Mouse (Mus musculus) c-Kit-positive CD71-positive TER-119-positive erythroid progenitor cells, embryonic 14.5 days (primary cell): Measurements from ENCODE around the gene Nkx2-5.

Source experiments
- DNase-seq: peaks from one replicate; pipeline ENCODE4 v3.0.0-alpha.2; 2013; ENCODE audit warnings: low spot score

The Nkx2-5 gene

DNA sequence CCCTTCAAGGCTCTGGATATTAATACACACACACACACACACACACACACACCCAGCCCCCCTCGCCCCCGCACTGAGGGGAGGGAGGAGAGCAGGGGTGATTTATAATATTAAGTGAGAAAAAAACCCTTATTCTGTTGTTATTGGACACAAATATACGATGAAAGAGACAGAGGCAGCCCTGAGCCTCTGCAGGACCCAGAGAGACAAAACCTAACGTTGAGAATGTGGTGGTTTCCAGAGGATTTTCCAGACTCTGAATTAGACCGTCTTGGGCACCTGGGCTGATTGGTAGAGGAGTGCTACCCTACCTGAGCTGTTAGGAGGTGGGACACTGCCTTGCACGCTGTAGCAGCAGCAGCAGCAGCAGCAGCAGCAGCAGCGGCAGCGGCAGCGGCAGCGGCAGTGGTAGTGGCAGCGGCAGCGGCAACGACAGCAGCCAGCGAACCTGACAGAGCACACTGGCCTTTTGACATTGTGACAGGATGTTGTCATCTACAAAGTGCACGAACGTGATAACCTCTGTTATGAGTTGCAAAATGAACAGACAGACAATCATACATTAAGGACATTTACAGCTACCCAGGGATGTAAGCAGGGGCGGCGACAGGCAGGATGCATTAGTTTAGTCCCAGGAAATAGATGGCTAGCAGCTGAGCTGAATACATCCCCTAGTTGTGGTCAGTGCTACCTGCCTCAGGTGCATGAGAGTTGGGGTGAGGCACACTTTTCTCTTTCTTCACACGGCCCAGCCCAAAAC is 7.8 kb downstream of the Nkx2-5 start:
- no peak for DNase-seq

DNA sequence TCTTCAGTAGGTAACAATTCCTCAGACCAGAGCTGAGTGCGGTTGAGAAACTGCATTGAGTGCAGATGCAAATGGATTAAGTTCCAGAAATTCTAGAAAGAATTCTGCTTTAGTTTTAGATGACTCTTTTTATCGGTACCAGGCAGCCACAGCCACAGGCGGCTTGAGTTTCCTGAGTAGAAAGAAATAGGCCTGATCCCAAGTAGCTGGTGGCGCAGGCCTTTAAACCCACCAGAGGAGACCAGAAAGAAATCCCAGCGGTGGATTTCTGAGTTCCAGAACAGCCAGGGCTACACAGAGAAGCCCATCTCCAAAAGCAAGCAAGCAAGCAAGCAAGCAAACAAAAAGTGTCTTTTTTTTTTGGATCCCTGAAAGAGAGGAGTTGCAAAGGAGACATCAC is 8.4 kb downstream of the Nkx2-5 start:
- DNase-seq = no peak

DNA sequence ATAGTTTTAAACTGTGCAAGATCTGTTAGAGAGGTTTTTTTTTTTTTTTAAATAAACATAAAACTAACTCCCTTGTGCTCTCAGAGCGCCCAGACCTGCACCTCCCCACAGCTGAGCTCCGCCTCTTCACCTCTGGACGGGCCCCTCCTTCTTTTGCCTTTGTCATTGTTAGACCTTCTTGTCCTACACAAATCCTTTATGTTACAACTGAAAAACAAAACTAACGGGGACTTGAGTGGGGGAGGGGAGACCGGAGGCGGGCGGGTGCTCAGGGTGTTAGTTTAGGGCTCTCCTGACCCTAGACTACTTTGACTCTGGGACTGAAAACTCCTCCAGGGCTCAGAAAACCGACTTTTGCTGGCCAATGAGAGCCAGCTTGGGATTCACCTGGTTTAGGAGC is 8.9 kb downstream of the Nkx2-5 start:
- no peak for DNase-seq

DNA sequence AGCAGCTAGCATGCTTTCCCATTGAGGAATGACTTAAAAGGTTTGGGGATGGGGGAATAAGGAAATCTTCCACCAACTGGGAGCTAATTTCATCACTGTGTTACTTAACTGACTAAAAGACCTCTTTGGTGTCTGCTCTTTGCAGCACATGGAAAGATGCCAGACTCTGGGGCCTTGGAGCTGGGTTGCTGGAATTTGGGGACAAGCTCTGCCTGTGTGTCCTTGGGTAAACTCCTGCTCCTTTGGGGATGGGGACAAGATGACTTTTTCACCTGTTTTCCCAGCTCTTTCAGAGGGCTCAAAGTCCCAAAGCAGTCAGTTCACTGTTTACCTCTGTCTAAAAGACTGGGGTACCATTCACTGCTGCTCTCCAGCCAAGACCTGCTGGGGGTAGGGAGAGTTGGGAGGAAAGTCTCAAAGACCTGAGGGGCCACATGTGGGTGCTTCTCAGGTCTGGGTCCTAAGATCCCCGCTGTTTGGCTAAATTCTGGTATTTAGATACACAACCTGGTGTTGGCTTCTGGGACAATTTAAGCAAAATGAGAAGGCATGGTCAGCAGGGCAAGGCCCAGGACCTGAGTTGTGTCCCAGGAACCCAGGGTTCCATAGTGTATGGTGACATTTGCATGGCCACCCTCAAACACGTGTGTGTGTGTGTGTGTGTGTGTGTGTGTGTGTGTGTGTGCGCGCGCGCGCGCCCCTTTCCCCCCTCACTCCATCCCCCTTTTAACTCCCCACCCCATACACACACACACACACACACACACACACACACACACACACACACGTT is 9.6 kb downstream of the Nkx2-5 start:
- no peak for DNase-seq

DNA sequence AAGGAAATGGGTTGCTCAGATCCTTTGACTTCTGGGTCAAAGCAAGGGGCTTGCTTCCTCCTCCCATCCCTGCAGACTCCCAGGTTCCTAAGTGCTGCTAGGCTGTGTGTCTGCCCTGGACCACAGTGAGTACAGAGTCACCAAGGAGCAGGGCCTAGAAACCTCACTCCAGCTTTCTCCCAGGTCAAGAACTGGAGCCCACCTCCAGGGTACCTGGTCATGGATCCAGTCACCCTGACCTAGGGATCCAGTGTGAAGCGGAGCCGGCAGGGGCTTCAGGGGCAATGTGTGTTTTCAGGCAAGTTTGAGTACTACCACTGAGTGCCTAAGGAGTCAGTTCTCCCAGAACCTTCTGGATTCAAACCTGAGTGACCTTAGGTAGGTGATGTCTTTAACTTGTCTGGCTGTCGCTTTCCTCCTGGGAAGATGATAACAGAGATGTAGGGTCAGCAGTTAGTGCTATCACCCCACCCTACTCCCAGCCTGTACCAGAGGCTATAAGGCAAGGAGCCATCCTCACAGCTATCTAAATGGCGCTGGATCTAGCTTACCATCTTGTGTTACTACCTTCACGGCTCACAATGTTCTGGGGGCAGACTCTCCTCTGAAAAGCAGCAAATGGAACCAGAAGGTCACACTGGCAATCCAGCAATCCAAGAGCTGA is 10.4 kb downstream of the Nkx2-5 start:
- DNase-seq = no peak

DNA sequence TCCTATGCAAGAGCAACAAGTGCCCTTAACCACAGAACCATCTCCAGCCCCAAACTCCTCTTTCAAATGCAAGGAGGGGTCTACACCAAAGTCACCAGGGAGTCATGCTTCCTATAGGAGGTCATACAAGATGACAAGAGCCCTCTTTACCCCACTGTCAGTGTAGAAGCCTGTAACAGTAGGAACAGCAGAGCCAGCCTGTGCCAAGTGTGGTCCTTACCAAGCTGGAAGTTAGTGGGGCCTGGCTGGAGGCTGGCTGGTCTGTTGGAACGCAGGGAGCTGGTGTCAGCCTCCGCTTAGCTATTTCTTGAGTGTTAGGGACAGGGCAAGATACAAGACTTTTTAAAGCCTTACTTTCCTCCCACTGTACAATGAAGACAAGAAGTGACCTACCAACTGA is 11.0 kb downstream of the Nkx2-5 start:
- DNase-seq = no peak

DNA sequence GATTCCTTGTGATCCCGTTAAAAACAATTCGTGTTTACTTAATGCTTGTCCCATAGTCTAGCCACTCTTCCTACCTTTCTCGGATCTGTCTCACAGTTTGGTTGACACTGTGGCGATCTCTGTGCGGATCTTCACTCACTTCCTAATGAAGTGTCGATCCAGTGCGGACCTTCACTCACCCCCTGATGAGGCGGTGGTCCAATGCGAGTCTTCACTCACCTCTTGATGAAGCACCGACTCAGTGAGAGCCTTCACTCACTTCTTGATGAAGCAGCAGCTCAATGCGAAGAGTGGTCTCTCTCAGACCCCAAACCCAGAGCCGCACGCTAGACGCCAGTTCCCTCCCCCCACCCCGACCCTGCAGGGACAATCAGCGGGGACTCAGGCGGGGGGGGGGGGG is 18.7 kb downstream of the Nkx2-5 start:
- DNase-seq = no peak

DNA sequence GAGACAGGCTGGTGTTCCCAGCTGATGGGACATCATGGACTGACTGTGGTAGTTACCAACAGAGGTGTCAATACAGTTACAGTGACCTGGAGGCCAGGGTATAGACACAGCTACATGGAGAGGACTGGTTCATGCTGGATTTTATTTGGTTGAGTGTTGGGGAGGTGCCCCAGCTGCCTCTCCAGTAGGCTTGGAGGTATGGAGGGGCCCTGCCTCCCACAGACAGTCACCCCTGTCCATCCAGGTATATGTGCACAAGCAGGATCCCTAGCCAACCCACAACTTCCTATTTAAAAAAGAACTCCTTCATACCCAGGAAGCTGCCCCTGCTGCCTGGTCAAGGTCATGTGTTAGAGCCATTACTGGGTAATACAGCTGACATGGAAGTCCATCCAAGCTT is 27.0 kb downstream of the Nkx2-5 start:
- DNase-seq = no peak

DNA sequence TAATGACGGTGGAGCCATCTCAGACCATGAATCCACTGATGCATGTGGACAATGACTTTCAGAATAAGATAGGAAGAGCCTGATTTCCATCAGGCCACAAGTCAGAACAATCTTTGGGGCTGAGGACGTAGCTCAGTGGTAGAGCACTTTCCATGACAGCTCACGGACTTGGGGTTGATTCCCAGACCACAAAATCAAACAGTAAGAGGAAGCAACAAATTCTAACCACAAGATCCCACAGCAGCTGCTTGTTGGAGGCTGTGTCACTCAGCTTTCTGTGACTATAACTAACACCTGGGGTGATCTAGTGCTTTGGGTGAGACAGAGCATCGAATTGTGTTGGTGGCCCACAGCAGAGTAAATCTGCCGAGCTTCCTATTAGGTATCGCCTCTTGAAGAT is 28.0 kb downstream of the Nkx2-5 start:
- no peak for DNase-seq

DNA sequence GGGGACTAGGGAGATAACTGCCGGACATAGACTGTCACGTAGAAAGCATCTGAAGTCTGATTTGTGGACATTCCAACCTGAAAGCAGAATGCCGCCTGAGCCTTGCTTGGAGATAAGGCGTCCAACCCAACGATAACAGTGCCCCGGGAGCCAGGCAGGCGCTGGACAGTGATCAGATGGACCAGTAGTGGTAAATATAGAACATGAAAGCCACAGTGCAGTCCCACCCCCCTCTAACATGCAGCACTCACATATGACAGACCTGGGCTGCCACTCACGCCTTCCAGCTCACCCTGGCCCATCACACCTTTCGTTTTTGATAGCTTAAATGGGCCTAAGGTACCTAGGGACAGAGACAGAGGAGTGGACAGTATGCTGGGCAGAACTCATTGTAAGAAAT is 31.3 kb downstream of the Nkx2-5 start:
- DNase-seq = no peak

DNA sequence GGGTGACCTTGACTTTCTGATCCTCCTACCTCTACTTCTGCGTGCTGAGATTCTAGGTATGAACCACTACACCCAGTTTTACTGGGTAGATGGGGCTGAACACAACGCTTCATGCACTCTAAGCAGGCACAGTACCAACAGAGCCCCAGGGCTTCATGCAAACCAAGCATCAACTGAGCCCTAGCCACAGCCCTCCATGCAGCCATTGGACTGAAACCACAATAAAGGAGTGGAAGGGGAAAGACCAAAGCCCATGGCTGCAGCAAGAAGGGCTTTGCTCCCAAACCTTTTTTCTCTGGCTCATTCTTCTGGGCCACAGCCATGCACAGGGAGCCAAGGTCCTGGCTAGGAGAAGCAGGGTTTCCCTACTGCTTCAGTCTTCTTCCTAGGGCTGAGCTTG is 32.2 kb downstream of the Nkx2-5 start:
- DNase-seq = no peak

DNA sequence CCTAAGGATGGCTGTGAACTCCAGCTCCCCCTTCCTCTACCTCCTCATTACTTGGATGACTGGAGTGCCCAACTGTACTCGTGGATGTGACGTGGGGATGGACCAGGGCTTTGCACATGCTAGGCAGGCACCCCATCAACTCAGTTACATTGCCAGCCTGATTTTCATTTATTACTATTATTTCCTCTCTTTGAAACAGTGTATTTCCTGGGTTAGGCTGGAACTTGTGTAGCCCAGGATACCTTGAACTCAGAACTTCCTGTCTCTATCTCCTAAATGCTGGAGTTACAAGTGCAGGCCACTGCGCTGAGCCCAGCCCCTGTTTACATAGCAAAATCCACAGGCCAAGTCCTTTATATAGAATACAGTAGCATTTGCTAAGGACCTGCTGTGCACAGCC is 41.9 kb downstream of the Nkx2-5 start:
- DNase-seq = no peak

DNA sequence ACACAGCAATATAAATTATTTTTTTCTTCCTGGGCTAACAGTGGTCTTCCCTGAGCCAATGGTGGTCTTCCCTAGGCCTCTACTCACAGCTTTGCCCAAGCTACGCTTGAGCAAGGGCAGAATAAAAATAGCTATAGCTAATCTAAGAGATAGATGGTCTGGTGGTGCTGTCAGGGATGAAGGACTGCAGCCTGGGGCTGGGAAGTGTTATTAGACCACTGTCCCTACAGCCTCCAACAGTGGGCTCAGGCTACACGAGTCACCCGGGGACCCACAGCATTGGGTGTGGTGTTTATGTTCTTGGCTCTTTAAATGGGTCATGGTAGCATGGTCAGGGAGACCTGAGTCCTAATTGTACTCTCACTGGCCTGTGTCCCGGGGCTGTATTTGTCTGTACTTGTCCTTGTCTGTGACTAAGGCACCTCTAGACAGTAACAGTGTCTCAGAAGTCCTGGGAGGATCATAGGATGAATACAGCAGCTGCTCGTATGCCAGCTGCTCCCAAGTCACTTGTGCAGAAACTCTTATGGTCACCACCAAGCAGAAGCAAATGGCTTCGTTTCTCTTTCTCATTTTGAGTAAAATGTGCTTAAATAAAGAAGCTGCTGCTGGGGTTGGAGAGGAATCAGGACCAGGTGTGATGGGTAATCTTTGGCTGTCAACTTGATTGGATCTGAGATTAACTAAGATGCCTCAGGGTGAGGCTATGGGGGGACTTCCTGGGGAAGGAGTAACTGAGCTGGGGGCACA is 47.3 kb downstream of the Nkx2-5 start:
- DNase-seq = no peak

DNA sequence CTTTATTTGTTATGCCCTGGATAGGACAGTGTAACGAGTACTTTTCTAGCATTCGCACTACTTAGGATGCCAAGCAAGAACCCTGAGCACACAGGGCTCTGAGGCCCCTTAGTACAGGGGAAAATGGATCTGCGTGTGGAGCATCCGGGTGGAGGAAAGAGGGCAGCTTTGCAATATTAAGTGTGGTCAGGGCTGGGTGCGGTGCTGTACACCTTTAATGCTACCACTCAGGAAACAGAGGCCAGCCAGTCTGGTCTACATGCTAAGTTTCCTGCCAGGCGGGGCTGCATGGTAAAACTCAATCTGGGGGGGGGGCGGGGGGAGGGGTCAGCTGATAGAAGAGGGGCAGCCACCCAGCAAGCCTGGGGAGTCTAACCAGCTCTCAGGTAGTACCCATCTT is 49.4 kb downstream of the Nkx2-5 start:
- no peak for DNase-seq

DNA sequence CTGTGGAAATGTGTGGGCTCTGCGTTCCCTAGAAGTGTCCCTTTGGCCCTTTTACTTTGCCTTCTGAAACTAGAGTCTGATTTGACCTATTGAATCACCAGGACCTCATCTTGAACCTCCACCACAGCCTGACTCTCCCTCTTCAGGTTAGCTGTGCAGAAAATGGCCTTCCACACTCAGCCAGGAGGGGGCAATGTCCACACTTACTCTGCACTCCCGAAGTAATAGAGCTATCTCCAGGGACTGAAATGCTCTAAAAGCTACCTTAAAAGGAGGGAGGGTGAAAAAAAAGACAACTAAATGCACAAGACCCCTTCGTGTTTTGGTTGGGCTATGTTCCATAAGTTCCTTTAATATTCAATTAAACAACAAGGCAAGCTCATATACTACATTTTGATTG is 50.1 kb downstream of the Nkx2-5 start:
- peak; percentile 40 for DNase-seq

DNA sequence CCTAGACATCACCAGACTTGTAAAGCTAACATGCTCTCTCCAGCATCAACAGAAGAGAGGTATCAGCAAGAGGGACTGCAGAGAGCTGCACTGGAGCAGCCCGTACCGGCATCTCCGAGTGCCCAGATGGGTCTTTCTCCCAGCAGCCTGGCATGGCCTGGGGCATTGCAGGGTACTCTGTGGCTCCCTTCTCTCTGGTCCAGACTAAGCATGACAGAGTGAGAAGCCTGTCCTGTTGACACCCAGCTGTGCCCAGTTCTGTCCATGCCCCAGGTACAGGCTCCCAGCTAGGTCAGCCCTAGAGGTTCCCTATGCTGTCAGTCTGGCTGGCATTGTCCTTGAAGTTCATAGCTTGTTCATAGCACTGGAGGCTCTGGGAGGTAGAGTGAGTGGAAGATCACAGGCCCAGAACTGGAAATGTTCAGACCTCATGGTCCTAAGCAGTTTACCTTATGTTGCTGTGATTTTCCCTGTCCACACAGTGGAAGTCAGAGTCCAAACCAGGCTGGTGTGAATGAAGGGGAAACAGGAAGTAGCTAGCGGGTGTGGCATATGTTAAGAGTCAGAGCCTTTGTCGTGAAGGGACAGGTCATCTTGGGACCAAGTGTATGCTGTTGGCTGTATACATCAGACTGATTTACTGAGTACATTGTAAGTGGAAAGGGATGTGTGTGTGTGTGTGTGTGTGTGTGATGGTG is 51.6 kb downstream of the Nkx2-5 start:
- no peak for DNase-seq

DNA sequence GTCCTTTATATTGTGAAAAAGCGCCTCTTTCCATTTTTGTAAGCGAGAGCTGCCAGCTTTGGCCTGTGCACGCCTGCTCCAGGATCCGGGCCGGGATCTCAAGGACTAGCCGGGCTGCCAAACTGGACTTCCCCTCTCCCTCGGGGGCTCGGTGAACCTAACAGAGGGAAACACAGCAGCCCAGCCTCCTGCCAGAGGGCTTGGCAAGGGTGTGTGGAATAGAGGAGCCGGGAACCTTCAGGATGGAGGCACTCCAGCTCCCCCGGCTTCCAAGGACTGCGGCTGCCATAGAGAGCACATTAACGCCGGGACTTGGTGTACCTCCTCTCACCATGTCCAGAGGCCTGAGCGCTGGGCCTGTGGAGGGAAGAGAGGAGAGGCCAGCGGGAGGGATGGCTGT is 52.7 kb downstream of the Nkx2-5 start:
- no peak for DNase-seq

DNA sequence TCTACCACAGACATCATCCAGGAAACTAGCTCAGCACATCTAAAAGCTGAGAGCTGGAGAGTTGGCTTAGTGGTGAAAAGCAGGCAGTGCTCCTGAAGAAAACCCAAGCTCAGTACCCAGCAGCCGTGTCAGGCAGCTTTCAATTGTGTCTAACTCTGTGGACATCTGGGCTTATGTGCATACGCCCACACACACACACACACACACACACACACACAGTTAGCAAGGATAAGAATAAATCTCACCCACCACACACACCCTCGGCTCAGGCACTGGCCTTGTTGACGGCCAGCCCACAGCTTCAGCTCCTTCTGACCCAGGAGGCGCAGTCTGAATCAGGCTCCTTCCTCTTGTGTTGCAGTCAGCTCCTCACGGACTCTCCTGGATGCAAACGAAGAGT is 53.2 kb downstream of the Nkx2-5 start:
- no peak for DNase-seq

DNA sequence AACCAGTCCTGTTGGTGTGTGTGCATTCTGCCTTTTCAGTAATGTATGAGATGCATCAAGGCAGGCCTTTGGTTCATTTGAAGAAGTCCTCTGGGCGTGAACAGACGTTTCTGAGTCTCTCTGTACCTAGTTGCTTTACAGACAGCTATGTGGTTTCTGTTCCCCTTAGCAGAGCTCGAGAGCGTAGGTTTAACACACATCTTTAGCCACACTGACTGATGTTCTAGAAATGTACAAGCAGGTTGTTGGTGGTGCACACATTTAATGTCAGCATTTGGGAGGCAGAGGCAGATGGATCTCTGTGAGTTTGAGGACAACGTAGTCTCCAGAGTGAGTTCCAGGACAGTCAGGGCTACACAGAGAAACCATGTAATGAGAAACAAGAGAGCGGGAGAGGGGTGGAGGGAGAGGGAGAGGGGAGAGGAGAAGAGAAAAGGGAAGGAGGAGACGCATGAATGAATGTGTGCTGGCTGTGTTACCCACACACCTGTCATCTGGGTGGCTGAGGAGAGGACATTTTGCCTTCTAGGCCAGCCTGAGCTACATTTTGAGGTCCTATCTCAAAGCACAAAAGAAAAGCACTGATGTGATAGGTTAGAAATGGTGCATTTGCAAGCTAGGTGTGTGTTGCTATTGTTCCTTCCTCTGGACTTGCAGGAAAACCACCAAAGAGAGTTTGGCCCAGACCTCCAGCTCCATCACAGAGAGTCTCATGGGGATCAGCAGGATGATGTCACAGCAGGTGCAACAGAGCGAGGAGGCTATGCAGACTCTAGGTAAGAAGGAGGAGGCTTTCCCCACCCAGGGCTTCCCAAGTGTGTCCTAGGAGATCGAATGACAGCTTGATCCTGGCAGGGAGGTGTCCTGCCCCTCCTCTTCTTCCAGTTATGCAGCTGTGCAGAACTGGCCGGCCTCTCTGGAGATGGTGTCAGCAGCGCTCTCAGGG is 54.3 kb downstream of the Nkx2-5 start:
- no peak for DNase-seq

DNA sequence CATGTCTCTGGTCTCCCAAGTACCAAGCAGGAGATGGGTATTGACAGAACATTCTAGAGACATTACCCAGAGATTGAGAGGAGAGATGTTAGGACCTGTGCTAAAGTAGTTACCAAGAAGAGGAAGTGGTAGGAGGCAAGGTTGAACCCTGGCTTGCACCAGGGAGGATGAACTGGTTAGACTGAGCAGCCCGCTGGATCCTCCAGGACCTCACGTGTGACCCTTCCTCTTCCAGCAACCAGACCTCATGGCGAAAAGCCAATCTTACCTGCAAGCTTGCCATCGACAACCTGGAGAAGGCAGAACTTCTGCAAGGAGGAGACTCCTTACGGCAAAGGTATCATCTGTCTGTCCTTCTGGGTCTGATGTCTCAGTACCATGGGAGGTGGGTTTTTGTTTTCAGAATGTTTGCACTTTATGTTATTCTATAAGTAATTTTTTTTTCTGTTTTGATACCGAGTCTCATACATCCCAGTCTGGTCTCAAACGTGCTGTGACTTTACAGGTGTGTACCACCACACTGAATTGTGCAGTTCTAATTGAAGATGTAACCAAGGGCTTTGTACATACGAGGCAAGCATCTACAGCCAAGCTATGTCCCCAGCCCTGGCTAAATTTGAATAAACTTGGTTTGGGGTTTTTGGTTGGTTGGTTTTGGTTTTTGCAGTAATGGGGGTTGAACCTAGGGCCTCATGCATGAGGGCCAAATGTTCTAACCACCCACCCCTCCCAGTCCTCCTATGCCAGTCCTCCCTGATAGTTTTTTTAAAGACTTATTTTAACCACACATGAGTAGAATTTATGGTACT is 55.1 kb downstream of the Nkx2-5 start:
- no peak for DNase-seq
